Mouse (Mus musculus) kidney, embryonic 15.5 days (tissue): ENCODE measurements at regions not wholly inside any gene's neighbourhood (a gene's known extent, or its start where the extent isn't known, plus 50 kb on each side); places are given as distances from the start of the nearest gene placed in this dataset.
A peak's percentile ranks its signal among the peaks of the same experiment; 100 is the strongest.
"Not testable (repeated sequence)": the region's sequence is repeated elsewhere in the genome, so short reads cannot be mapped to it uniquely, and the experiment has no call there.

Experiments used
- ATAC-seq: fragments of 200-750 bp; cut with Nextera tagmentation; replicated peaks from 2 replicates; pipeline ENCODE4 v1.8.0; 2017; ENCODE audit warnings: moderate TSS enrichment; ENCODE audit not compliant: low FRiP score
- H3K27ac ChIP-seq: fragments of 300-500 bp; sonication (generic); 2 replicates; pipeline ENCODE4 v1.5.1; 2015; ENCODE audit warnings: mild to moderate bottlenecking, inconsistent platforms
- H3K27me3 ChIP-seq: fragments of 300-500 bp; sonication (generic); 2 replicates; pipeline ENCODE4 v1.6.1; 2015; ENCODE audit warnings: inconsistent platforms
- H3K36me3 ChIP-seq: fragments of 300-500 bp; sonication (generic); 2 replicates; pipeline ENCODE4 v1.6.1; 2015; ENCODE audit warnings: inconsistent platforms
- H3K4me1 ChIP-seq: fragments of 300-500 bp; sonication (generic); 2 replicates; pipeline ENCODE4 v1.6.1; 2015; ENCODE audit warnings: inconsistent platforms
- H3K4me2 ChIP-seq: fragments of 300-500 bp; sonication (generic); 2 replicates; pipeline ENCODE4 v1.6.1; 2015; ENCODE audit warnings: moderate library complexity, mild to moderate bottlenecking, inconsistent platforms
- H3K4me3 ChIP-seq: fragments of 300-500 bp; sonication (generic); replicated peaks from 2 replicates; pipeline ENCODE4 v1.5.1; 2015; ENCODE audit warnings: mild to moderate bottlenecking, inconsistent platforms
- H3K9ac ChIP-seq: fragments of 300-500 bp; sonication (generic); 2 replicates; pipeline ENCODE4 v1.6.1; 2015; ENCODE audit warnings: mild to moderate bottlenecking, inconsistent platforms
- H3K9me3 ChIP-seq: fragments of 300-500 bp; sonication (generic); replicated peaks from 2 replicates; pipeline ENCODE4 v1.6.1; 2016; ENCODE audit warnings: inconsistent platforms
- WGBS: fragments of 180-500 bp; shearing (Covaris S2); methylation state at CpG from one replicate; pipeline ENCODE4 v1.1.7; 2015; ENCODE audit warnings: mixed read lengths; 5-methylcytosine and 5-hydroxymethylcytosine counted together

GRCm38 (mm10) chr4:3064571-3064970 is 102.5 kb upstream of the Vmn1r2 start:
- WGBS: 40% methylated on average over 3 of the region's 3 CpGs
- no peak overlapping the region for H3K4me3 ChIP-seq
- H3K4me1 ChIP-seq: no peaks in the 10 kb centered on the region
- ATAC-seq: no peak
- no peaks in the 10 kb centered on the region for H3K27me3 ChIP-seq
- H3K4me2 ChIP-seq: no peak overlapping the region
- H3K27ac ChIP-seq: no peak overlapping the region
- H3K9me3 ChIP-seq: peaks cover 66% of the 10 kb centered on the region
- H3K36me3 ChIP-seq: no peaks in the 10 kb centered on the region
- no peak overlapping the region for H3K9ac ChIP-seq

GRCm38 (mm10) chr4:3065335-3065734 is 101.8 kb upstream of the Vmn1r2 start:
- H3K4me3 ChIP-seq, H3K4me2 ChIP-seq, H3K36me3 ChIP-seq, H3K27ac ChIP-seq, ATAC-seq, H3K9ac ChIP-seq, H3K27me3 ChIP-seq, H3K4me1 ChIP-seq: not testable (repeated sequence)
- H3K9me3 ChIP-seq: peaks cover 66% of the 10 kb centered on the region
- WGBS: 74% methylated on average over 3 of the region's 3 CpGs

GRCm38 (mm10) chr4:3066051-3066736 is 100.9 kb upstream of the Vmn1r2 start:
- peaks cover 72% of the 10 kb centered on the region for H3K9me3 ChIP-seq
- no peaks in the 10 kb centered on the region for H3K27me3 ChIP-seq

GRCm38 (mm10) chr4:3067265-3067664 is 99.9 kb upstream of the Vmn1r2 start:
- Histone ChIP-seq H3K4me1 (no peaks in the 10 kb centered on the region), H3K9me3 (peaks cover 74% of the 10 kb centered on the region), H3K4me2 (no peak overlapping the region), H3K27ac (no peak overlapping the region), H3K27me3 (no peaks in the 10 kb centered on the region), H3K36me3 (no peaks in the 10 kb centered on the region), H3K9ac (no peak overlapping the region), H3K4me3 (no peak overlapping the region)
- WGBS: 55% methylated on average over 2 of the region's 2 CpGs
- ATAC-seq: no peak; the same call in 1 of the 2 replicates

More at GRCm38 (mm10) chr4:3066051-3066736, 100.9 kb upstream of the Vmn1r2 start:
- H3K27ac ChIP-seq: no peak overlapping the region
- no peak overlapping the region for H3K4me2 ChIP-seq
- H3K4me3 ChIP-seq: no peak overlapping the region
- WGBS: 79% methylated on average over 5 of the region's 5 CpGs
- ATAC-seq: no peak
- no peaks in the 10 kb centered on the region for H3K4me1 ChIP-seq
- H3K36me3 ChIP-seq: no peaks in the 10 kb centered on the region
- H3K9ac ChIP-seq: no peak overlapping the region

GRCm38 (mm10) chr4:3067666-3068065 is 99.5 kb upstream of the Vmn1r2 start:
- WGBS: 28% methylated on average over 2 of the region's 2 CpGs
- H3K9me3 ChIP-seq: peaks cover 74% of the 10 kb centered on the region

GRCm38 (mm10) chr4:3068306-3069223 is 98.6 kb upstream of the Vmn1r2 start:
- ATAC-seq: peak; percentile 7
- no peaks in the 10 kb centered on the region for H3K36me3 ChIP-seq
- WGBS: 82% methylated on average over 6 of the region's 6 CpGs
- H3K4me1 ChIP-seq: no peaks in the 10 kb centered on the region
- peaks cover 71% of the 10 kb centered on the region for H3K9me3 ChIP-seq
- H3K4me3 ChIP-seq: no peak overlapping the region
- H3K9ac ChIP-seq: no peak overlapping the region
- no peak overlapping the region for H3K27ac ChIP-seq
- H3K4me2 ChIP-seq: no peak overlapping the region
- no peaks in the 10 kb centered on the region for H3K27me3 ChIP-seq

More at GRCm38 (mm10) chr4:3067666-3068065, 99.5 kb upstream of the Vmn1r2 start:
- Histone ChIP-seq H3K4me1 (no peaks in the 10 kb centered on the region), H3K4me2 (no peak overlapping the region), H3K27me3 (no peaks in the 10 kb centered on the region), H3K9ac (no peak overlapping the region), H3K4me3 (no peak overlapping the region), H3K36me3 (no peaks in the 10 kb centered on the region), H3K27ac (no peak overlapping the region)
- ATAC-seq: peak; percentile 58

GRCm38 (mm10) chr4:3069341-3069740 is 97.8 kb upstream of the Vmn1r2 start:
- no peaks in the 10 kb centered on the region for H3K36me3 ChIP-seq
- no peak overlapping the region for H3K9ac ChIP-seq
- no peak overlapping the region for H3K4me3 ChIP-seq
- peak; percentile 23; the same call in 1 of the 2 replicates for ATAC-seq
- no peaks in the 10 kb centered on the region for H3K27me3 ChIP-seq
- WGBS: 53% methylated on average over 1 of the region's 1 CpGs
- H3K4me2 ChIP-seq: no peak overlapping the region
- H3K9me3 ChIP-seq: peaks cover 63% of the 10 kb centered on the region
- H3K27ac ChIP-seq: no peak overlapping the region
- no peaks in the 10 kb centered on the region for H3K4me1 ChIP-seq

- H3K4me3 ChIP-seq, H3K27ac ChIP-seq, H3K36me3 ChIP-seq, H3K27me3 ChIP-seq, H3K4me1 ChIP-seq, ATAC-seq, H3K9ac ChIP-seq, H3K4me2 ChIP-seq: not testable (repeated sequence)
- 71% methylated on average over 6 of the region's 6 CpGs for WGBS
- H3K9me3 ChIP-seq: peaks cover 48% of the 10 kb centered on the region
Observed at GRCm38 (mm10) chr4:3071326-3071725, 95.8 kb upstream of the Vmn1r2 start.

GRCm38 (mm10) chr4:3079901-3080300 is 87.2 kb upstream of the Vmn1r2 start:
- Histone ChIP-seq H3K27me3 (no peaks in the 10 kb centered on the region), H3K4me1 (no peaks in the 10 kb centered on the region), H3K36me3 (no peaks in the 10 kb centered on the region), H3K9ac (no peak overlapping the region), H3K4me3 (no peak overlapping the region), H3K27ac (no peak overlapping the region), H3K4me2 (no peak overlapping the region), H3K9me3 (peaks cover 48% of the 10 kb centered on the region)
- 86% methylated on average over 1 of the region's 1 CpGs for WGBS
- ATAC-seq: no peak

GRCm38 (mm10) chr4:3080385-3081125 is 86.6 kb upstream of the Vmn1r2 start:
- peaks cover 50% of the 10 kb centered on the region for H3K9me3 ChIP-seq
- ATAC-seq: peak; percentile 35
- no peaks in the 10 kb centered on the region for H3K27me3 ChIP-seq
- H3K27ac ChIP-seq: no peak overlapping the region
- H3K36me3 ChIP-seq: no peaks in the 10 kb centered on the region
- 61% methylated on average over 7 of the region's 7 CpGs for WGBS
- H3K4me3 ChIP-seq: no peak overlapping the region
- no peaks in the 10 kb centered on the region for H3K4me1 ChIP-seq
- no peak overlapping the region for H3K4me2 ChIP-seq
- no peak overlapping the region for H3K9ac ChIP-seq

- Histone ChIP-seq H3K4me3 (no peak overlapping the region), H3K27me3 (no peaks in the 10 kb centered on the region), H3K4me2 (no peak overlapping the region), H3K9me3 (peaks cover 57% of the 10 kb centered on the region), H3K36me3 (no peaks in the 10 kb centered on the region), H3K9ac (no peak overlapping the region), H3K27ac (no peak overlapping the region), H3K4me1 (no peaks in the 10 kb centered on the region)
- peak; percentile 13; the same call in 1 of the 2 replicates for ATAC-seq
- 56% methylated on average over 6 of the region's 6 CpGs for WGBS
Observed at GRCm38 (mm10) chr4:3081148-3081952, 85.8 kb upstream of the Vmn1r2 start.
